Mouse (Mus musculus): ENCODE results near the gene Srrm3.

DNA sequence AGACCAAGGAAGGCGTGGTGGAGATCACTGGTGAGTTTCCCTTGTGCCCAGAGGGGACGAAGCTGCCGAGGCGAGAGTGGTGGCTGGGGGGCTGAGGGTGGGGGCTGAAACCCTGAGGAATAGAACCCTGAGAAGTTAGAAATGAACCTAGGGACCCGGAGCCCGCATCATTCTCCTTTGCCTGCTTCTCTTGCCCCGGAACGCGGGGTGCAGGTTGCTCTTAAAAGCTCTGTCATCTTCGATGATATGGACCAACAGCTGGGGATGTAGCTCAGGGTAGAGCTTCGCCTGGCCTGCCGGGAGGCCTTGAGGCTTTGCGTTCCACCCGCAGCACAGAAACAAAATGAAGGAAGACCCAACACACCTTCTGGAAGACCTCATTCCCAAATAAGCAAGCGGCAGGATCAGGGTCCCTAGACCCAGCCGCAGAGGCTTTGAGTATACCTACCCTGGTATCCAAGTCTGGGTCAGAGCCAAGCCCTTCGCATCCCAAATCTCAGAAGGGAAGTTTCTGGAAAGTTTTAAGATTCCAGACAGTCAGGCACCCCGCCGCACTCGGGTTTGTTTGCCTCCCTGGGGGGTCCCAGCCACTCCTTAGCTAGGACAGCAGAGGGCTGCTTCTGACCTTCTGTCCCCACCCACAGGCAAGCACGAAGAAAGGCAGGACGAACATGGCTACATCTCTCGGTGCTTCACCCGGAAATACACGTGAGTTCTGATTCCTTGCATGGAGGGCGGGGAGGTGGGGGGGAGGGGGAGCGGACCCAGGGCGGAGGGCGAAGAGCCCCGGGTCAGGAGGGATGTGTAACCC lies 81.9 kb downstream of the Srrm3 start:
- TF ChIP-seq POLR2A (IDR thresholded peaks at IDR 0.05; ENCODE audit: insufficient read depth, low read depth, low read length), result no peak
- TF ChIP-seq CTCF (IDR thresholded peaks at IDR 0.05; ENCODE audit: insufficient read depth, low read depth, low read length), result no peak
